Mouse (Mus musculus): ENCODE data around the gene Fgf22. TPM values are rescaled to one million over a fixed set of nuclear protein-coding genes. Genes with fewer than 3 reads are reported as not detected.

The Fgf22 gene
- total RNA-seq, 1 experiment, result 1.5 TPM

- no peaks in the 10 kb centered on the region for H3K36me3 ChIP-seq (ENCODE audit: control insufficient read depth, insufficient read depth, low read length, poor library complexity, severe bottlenecking)
- no peak within 1 kb of the TSS; the same call in 1 of the 2 replicates for H3K27ac ChIP-seq (ENCODE audit: insufficient read depth, low read depth, low read length, poor library complexity, severe bottlenecking)
- TF ChIP-seq ZNF384 (IDR thresholded peaks at IDR 0.05; ENCODE audit: low read depth, low read length) (no peak), CHD2 (IDR thresholded peaks at IDR 0.05; ENCODE audit: low read depth, low read length) (no peak), ZC3H11A (IDR thresholded peaks at IDR 0.05; ENCODE audit: borderline replicate concordance, low read depth, low read length) (no peak), MAFK (IDR thresholded peaks at IDR 0.05; ENCODE audit: insufficient read depth, low read depth, low read length) (no peak), HCFC1 (IDR thresholded peaks at IDR 0.05; ENCODE audit: borderline replicate concordance, insufficient read depth, low read length) (no peak; the same call in 1 of the 2 replicates)
- in situ Hi-C loops (cut with MboI; ENCODE audit: low sequenced_read_pairs in 2 of 2, unreplicated experiment in 2 of 2), result no loop called here
- peak within 1 kb of the TSS; percentile 93 for H3K9ac ChIP-seq (ENCODE audit: insufficient read depth, low read depth, low read length, poor library complexity, severe bottlenecking)
- H3K4me1 ChIP-seq (ENCODE audit: control insufficient read depth in 2 of 2, insufficient read depth in 2 of 2, low read length in 2 of 2, poor library complexity in 1 of 2), result peaks cover 7 to 24% of the 10 kb centered on the region in 2 experiments
- no peak for DNase-seq (ENCODE audit: low read depth, low spot score)
- H3K4me3 ChIP-seq (ENCODE audit: insufficient read depth in 1 of 2, low read depth in 1 of 2, low read length in 2 of 2, poor library complexity in 1 of 2, severe bottlenecking in 1 of 2), result peak within 1 kb of the TSS; percentile 77 to 98
- H3K9me3 ChIP-seq (ENCODE audit: control insufficient read depth, insufficient read depth, low read depth, low read length), result no peaks in the 10 kb centered on the region
Observed at GRCm38 (mm10) chr10:79793051-79793737, 38.3 kb downstream of the Fgf22 start, which contains the start of gene Palm. Palm (plus strand) TSS chr10:79793572.

GRCm38 (mm10) chr10:79793738-79794490 is 39.0 kb downstream of the Fgf22 start:
- Histone ChIP-seq H3K4me1 (ENCODE audit: control insufficient read depth in 2 of 2, insufficient read depth in 2 of 2, low read length in 2 of 2, poor library complexity in 1 of 2) (peaks cover 10 to 26% of the 10 kb centered on the region in 2 experiments), H3K36me3 (ENCODE audit: control insufficient read depth, insufficient read depth, low read length, poor library complexity, severe bottlenecking) (no peaks in the 10 kb centered on the region), H3K27ac (ENCODE audit: insufficient read depth, low read depth, low read length, poor library complexity, severe bottlenecking) (no peak overlapping the region; the same call in 1 of the 2 replicates), H3K9ac (ENCODE audit: insufficient read depth, low read depth, low read length, poor library complexity, severe bottlenecking) (peak overlapping the region; percentile 93), H3K4me3 (ENCODE audit: insufficient read depth in 1 of 2, low read depth in 1 of 2, low read length in 2 of 2, poor library complexity in 1 of 2, severe bottlenecking in 1 of 2) (peak overlapping the region; percentile 77 to 98), H3K9me3 (ENCODE audit: control insufficient read depth, insufficient read depth, low read depth, low read length) (no peaks in the 10 kb centered on the region)
- DNase-seq (ENCODE audit: low read depth, low spot score), result no peak
- TF ChIP-seq CHD2 (IDR thresholded peaks at IDR 0.05; ENCODE audit: low read depth, low read length) (no peak), ZC3H11A (IDR thresholded peaks at IDR 0.05; ENCODE audit: borderline replicate concordance, low read depth, low read length) (no peak)
- in situ Hi-C loops (cut with MboI; ENCODE audit: low sequenced_read_pairs in 2 of 2, unreplicated experiment in 2 of 2), result no loop called here

- no peaks in the 10 kb centered on the region for H3K36me3 ChIP-seq (ENCODE audit: control insufficient read depth, insufficient read depth, low read length, poor library complexity, severe bottlenecking)
- no peak overlapping the region for H3K27ac ChIP-seq (ENCODE audit: insufficient read depth, low read depth, low read length, poor library complexity, severe bottlenecking)
- in situ Hi-C loops (cut with MboI; ENCODE audit: low sequenced_read_pairs in 2 of 2, unreplicated experiment in 2 of 2), result no loop called here
- no peak for DNase-seq (ENCODE audit: low read depth, low spot score)
- H3K9me3 ChIP-seq (ENCODE audit: control insufficient read depth, insufficient read depth, low read depth, low read length), result no peaks in the 10 kb centered on the region
- peak overlapping the region; percentile 77 to 98 for H3K4me3 ChIP-seq (ENCODE audit: insufficient read depth in 1 of 2, low read depth in 1 of 2, low read length in 2 of 2, poor library complexity in 1 of 2, severe bottlenecking in 1 of 2)
- peaks cover 10 to 26% of the 10 kb centered on the region in 2 experiments for H3K4me1 ChIP-seq (ENCODE audit: control insufficient read depth in 2 of 2, insufficient read depth in 2 of 2, low read length in 2 of 2, poor library complexity in 1 of 2)
- H3K9ac ChIP-seq (ENCODE audit: insufficient read depth, low read depth, low read length, poor library complexity, severe bottlenecking), result peak overlapping the region; percentile 45; the same call in 1 of the 2 replicates
- TF ChIP-seq HCFC1 (IDR thresholded peaks at IDR 0.05; ENCODE audit: borderline replicate concordance, insufficient read depth, low read length), result no peak
- no peak for TF ChIP-seq CHD2 (IDR thresholded peaks at IDR 0.05; ENCODE audit: low read depth, low read length)
- TF ChIP-seq ZNF384 (IDR thresholded peaks at IDR 0.05; ENCODE audit: low read depth, low read length), result no peak
- no peak for TF ChIP-seq ZC3H11A (IDR thresholded peaks at IDR 0.05; ENCODE audit: borderline replicate concordance, low read depth, low read length)
- no peak for TF ChIP-seq MAFK (IDR thresholded peaks at IDR 0.05; ENCODE audit: insufficient read depth, low read depth, low read length)
Observed at GRCm38 (mm10) chr10:79794491-79794931, 39.6 kb downstream of the Fgf22 start.

GRCm38 (mm10) chr10:79795905-79796304 is 41.0 kb downstream of the Fgf22 start:
- TF ChIP-seq ZNF384 (IDR thresholded peaks at IDR 0.05; ENCODE audit: low read depth, low read length) (no peak), ZC3H11A (IDR thresholded peaks at IDR 0.05; ENCODE audit: borderline replicate concordance, low read depth, low read length) (no peak), HCFC1 (IDR thresholded peaks at IDR 0.05; ENCODE audit: borderline replicate concordance, insufficient read depth, low read length) (no peak), CHD2 (IDR thresholded peaks at IDR 0.05; ENCODE audit: low read depth, low read length) (no peak), MAFK (IDR thresholded peaks at IDR 0.05; ENCODE audit: insufficient read depth, low read depth, low read length) (no peak)
- Histone ChIP-seq H3K4me1 (ENCODE audit: control insufficient read depth in 2 of 2, insufficient read depth in 2 of 2, low read length in 2 of 2, poor library complexity in 1 of 2) (peaks cover 10 to 31% of the 10 kb centered on the region in 2 experiments), H3K9me3 (ENCODE audit: control insufficient read depth, insufficient read depth, low read depth, low read length) (no peaks in the 10 kb centered on the region), H3K36me3 (ENCODE audit: control insufficient read depth, insufficient read depth, low read length, poor library complexity, severe bottlenecking) (no peaks in the 10 kb centered on the region), H3K4me3 (ENCODE audit: insufficient read depth in 1 of 2, low read depth in 1 of 2, low read length in 2 of 2, poor library complexity in 1 of 2, severe bottlenecking in 1 of 2) (no peak overlapping the region), H3K27ac (ENCODE audit: insufficient read depth, low read depth, low read length, poor library complexity, severe bottlenecking) (no peak overlapping the region), H3K9ac (ENCODE audit: insufficient read depth, low read depth, low read length, poor library complexity, severe bottlenecking) (no peak overlapping the region)
- in situ Hi-C loops (cut with MboI; ENCODE audit: low sequenced_read_pairs in 2 of 2, unreplicated experiment in 2 of 2), result no loop called here
- no peak for DNase-seq (ENCODE audit: low read depth, low spot score)
